Mouse (Mus musculus): ENCODE measurements around the gene Psmc2. TPM values are rescaled to one million over a fixed set of nuclear protein-coding genes. Genes with fewer than 3 reads are reported as not detected.
A peak's percentile ranks its signal among the peaks of the same experiment; 100 is the strongest.

The Psmc2 gene
- total RNA-seq, 2 experiments from 2014 or later, result 112 to 114 TPM

DNA sequence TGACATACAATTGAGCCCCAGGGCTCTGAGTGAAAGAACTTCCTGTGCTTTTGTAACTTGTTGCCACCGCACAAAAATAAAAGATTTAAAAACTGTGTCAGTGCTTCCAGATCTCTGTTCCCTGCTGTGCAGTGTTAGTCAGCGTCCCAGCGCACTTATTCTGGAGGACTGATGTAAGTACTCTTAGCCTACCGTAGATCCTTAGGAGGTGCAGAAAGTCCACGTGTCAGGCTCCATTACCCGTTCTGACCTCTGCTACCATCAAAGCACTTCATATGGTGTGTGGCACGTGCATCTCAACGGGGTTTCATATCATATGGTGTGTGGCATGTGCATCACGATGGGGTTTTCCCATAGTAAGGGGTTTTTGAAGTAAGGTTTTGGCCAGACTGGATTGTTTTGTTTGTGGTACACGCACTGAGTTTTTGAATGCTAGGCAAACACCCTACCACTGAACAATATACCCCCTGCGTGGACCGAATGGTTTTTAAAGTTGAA lies 18.7 kb downstream of the Psmc2 start:
- DNase-seq, result no peak

DNA sequence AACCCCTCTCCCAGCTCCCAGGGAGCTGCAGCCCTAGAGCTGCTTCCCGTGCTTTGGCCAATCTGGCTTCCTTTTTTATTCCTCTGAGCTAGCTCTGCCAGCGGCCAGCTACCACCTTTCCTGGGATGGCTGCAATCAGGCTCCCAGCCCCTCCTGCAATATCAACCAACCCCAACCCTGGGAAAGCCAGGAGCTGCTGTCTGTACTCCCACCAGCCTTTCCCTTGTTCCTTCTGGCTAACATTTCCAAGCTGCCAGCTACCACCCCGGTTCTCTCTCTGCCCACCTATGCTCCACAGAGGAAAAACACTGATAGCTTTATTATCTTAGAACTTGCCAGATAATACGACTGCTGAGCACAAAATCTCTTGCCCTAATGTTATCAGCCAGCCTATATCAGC lies 19.8 kb downstream of the Psmc2 start:
- DNase-seq, result no peak

DNA sequence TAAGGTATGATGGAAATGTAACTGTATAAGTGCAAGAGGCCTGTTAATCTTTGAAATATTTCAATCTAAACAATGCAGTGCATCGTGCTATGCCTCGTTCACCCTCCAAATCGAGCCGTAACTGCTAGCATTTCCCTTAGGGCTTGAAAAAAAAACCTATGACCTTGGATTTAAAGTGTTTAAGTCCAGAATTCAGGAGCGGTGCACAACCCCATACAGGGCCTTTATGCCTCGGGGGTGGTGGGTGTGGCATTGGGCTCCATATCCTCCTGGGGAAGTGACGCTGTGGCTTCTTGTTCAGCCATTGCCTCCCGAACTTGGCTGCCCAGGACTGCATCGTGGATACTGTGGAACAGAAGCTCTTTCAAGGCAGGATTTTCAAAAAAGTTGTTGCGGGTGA lies 25.8 kb downstream of the Psmc2 start:
- DNase-seq, result no peak

DNA sequence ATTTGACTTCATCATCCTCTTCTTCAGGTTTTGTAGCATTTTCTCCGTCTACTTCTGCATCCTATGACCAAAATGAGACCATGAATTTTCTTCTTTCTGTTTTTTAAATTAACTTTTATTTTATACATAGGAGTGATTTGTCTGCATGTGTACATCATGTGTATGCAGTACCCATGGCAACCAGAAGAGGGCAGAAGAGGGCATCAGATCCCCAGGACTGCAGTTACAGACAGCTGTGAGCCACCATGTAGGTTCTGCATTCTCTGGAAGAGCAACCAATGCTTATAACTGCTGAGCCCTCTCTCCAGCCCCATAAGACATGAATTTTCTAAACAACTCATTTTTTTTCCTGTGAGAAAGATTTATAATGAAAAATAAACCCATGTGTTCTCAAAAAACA lies 28.9 kb downstream of the Psmc2 start:
- DNase-seq, result peak; percentile 27

DNA sequence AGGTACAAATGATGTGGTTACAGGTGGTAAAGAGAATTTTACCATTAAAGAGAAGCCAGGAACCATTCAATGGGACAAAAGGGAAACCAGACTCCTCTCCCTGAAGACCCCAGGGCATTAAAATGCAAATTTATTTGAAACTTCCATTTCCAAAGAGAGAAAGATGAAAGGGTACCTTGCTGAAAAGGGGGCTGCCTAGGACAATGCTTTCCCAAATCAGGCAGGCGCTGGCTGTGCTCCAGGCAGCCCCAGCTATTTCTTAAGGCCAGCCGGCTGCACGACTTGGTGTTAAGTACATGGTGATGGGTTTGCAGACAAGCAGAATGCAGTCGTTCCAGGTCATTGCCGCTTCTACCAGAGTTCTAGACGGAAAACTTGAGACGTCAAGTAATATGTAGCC lies 41.3 kb downstream of the Psmc2 start:
- no peak for DNase-seq

DNA sequence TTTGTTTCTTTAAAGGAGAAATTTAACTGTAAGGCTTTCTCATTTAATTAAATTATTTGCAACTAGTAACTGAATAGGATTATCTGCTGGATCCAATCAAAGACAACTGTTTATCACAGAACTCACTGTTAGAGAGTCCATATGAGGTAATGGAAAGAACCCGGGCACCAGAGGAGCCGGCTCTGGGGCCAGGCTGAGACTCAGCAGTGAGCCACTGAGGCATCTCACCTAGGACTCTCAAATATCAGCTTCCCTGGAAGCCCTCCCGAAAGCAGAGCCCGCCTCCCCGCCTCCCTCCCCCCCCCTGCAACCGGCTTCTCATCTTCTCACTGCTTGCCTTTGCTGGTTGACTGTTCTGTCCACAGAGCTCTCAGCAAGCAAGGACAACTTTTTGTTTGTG lies 42.6 kb downstream of the Psmc2 start:
- no peak for DNase-seq

DNA sequence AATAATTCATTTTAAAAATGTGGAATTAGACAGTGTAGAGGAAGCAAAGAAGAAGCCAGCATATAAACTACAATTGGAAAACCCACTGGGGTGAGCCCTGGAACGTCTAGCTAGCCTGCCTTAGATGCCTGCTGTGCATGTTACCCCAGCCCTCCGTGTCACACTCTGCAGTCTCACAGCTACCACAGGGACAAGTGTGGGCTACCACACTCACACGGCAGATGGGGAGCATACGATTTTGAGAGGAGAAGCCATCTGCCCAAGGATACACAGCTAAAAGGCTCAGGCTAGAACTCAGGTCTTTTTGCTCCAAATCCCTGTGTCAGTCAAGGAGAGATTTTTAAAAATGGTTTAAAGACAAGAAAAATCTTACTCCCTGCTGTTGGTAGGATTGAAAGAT lies 43.8 kb downstream of the Psmc2 start:
- no peak for DNase-seq

DNA sequence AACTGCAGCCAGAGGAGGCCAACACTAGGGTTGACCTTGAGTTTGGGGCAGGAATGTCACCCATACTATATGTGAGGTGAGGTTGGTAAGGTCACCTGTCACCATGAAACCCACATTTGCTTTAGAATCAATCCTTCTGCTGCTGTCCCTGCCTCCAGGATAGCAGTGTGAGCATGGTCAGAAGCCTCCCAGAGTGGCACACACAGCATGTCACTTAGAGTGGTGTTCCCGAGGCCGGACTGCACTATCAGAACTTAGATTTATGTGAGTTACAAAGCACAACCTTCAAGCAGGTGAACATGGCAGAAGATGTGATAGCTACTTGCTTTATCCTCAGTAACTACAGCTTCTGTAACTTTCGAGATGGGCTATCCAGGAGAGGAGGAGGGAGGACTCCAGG lies 46.7 kb downstream of the Psmc2 start:
- no peak for DNase-seq

DNA sequence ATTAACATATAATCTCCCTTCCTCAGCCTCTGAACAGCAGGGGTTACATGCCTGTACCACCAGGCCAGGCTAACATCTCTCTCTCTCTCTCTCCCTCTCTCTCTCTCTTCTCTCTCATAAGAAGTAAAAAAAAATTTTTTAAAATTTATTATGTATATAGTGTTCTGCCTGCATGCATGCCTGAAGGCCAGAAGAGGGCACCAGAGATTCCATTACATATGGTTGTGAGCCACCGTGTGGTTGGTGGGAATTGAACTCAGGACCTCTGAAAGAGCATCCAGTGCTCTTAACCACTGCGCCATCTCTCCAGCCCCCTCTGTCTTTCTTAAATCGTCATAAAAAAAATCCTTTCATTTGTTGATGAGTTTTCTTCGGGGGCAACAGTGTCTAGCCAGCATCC lies 59.6 kb downstream of the Psmc2 start:
- no peak for DNase-seq

DNA sequence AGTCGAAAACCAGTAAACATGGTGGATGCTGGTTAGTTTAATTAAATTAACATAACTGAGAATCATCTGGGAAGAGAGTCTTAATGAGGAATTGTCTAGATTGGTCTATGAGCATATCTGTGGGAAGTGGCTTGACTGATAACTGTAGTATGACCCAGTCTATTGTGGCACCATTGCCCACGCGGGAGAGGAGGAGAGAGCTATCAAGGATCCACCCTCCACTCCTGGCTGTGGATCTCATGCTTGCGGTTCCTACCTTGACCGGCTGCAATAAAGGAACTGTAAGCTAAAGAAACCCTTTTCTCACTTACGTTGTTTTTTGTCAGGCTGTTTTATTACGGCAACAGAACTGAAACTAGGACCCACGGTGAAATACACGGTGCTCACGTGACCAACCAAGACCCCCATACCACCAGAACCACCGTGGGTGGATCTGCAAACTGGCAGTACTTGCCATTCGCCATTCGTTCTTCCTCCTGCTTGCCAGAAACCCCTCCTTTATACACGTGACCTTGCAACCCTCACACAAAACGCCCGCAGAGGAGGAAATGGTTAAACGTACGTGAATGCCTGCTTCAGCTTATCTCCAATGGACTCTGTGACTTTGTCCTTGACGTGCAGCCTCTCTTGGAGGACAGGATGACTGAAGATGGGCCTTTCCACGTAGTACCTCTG lies 61.7 kb downstream of the Psmc2 start:
- no peak for DNase-seq

DNA sequence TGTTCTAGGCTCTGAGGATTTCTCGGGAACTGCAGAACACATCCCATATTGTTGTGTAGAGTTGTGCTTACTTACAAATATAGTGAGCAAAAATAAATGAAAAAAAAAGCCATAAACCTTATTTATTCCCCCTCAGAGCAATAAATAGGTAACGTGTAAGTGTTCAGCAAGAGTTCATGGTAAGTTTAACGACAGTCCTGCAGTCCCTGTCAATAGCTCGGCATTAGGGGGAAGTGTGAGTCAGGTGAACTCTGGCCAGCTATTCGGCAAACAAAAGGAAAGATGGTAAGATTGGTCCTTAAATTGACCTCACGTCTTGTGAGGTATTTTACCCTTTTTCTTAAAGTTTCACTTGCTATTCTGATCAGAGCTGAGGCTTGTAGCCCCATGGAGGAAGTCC lies 62.4 kb downstream of the Psmc2 start:
- no peak for DNase-seq

DNA sequence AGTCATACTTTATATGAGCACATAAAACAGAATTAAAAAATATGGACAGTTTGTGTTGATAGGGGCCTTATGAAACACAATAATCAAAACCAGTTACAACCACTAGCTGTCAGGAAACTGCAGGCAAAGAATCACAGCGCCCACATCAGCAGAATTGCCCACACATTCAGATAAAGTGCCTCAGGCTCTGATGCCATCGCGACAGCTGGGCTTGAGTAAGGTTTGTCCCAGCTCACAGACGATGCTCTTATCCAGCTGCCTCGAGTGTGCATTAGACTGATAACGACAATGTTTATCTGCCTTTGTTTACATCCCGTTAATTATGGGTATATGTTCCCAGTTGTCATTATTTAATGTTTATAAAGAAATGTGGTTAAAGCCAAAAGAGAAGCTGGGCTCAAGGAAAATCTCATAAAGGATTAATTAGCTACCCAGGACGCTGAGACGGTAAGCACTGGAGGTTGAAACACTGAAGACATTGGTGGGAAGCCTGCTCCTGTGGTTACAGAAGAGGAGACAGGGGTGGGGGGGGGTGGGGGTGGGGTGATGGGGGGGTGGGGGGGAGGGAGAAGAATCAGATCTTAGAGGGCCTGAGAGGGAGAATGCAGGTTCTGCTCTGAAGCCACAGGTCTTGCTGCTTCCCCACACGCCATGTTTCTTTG lies 66.7 kb downstream of the Psmc2 start:
- DNase-seq, result no peak

Other genes with a start within 250 kb of the Psmc2 start
- 10 to 100 TPM; 23.3 to 28.8 TPM for gene Lrrc17, start 241.7 kb upstream of the Psmc2 start, total RNA-seq (2021)
- gene Fbxl13, start 139.6 kb upstream of the Psmc2 start, total RNA-seq (2021), result under 1 TPM; 0.19 to 0.36 TPM
- 10 to 100 TPM in 1 of 2 experiments, 1 to 10 TPM in 1; 7.1 to 10.8 TPM for gene Armc10, start 139.5 kb upstream of the Psmc2 start, total RNA-seq (2021)
- 1 to 10 TPM; 6.3 to 6.5 TPM for gene Napepld, start 83.9 kb upstream of the Psmc2 start, total RNA-seq (2021)
- gene Pmpcb, start 48.1 kb upstream of the Psmc2 start, total RNA-seq (2021), result 100 to 1,000 TPM; 131 to 143 TPM
- 10 to 100 TPM; 16.1 to 17.5 TPM for gene Dnajc2, start within 50 bp of the Psmc2 start, total RNA-seq (2021)
- gene Slc26a5, start 80.3 kb downstream of the Psmc2 start, total RNA-seq (2021), result not detected

Data from gastrocnemius, postnatal 10 days (tissue).